Mouse (Mus musculus) kidney, embryonic 15.5 days (tissue): Measurements from ENCODE around the gene Gm45233. TPM values are rescaled to one million over a fixed set of nuclear protein-coding genes. Genes with fewer than 3 reads are reported as not detected.
"Not testable (repeated sequence)": the region's sequence is repeated elsewhere in the genome, so short reads cannot be mapped to it uniquely, and the experiment has no call there.

Experiments used
- ATAC-seq: fragments of 200-750 bp; cut with Nextera tagmentation; replicated peaks from 2 replicates; pipeline ENCODE4 v1.8.0; 2017; ENCODE audit warnings: moderate TSS enrichment; ENCODE audit not compliant: low FRiP score
- H3K27ac ChIP-seq: fragments of 300-500 bp; sonication (generic); 2 replicates; pipeline ENCODE4 v1.5.1; 2015; ENCODE audit warnings: mild to moderate bottlenecking, inconsistent platforms
- H3K27me3 ChIP-seq: fragments of 300-500 bp; sonication (generic); 2 replicates; pipeline ENCODE4 v1.6.1; 2015; ENCODE audit warnings: inconsistent platforms
- H3K36me3 ChIP-seq: fragments of 300-500 bp; sonication (generic); 2 replicates; pipeline ENCODE4 v1.6.1; 2015; ENCODE audit warnings: inconsistent platforms
- H3K4me1 ChIP-seq: fragments of 300-500 bp; sonication (generic); 2 replicates; pipeline ENCODE4 v1.6.1; 2015; ENCODE audit warnings: inconsistent platforms
- H3K4me2 ChIP-seq: fragments of 300-500 bp; sonication (generic); 2 replicates; pipeline ENCODE4 v1.6.1; 2015; ENCODE audit warnings: moderate library complexity, mild to moderate bottlenecking, inconsistent platforms
- H3K4me3 ChIP-seq: fragments of 300-500 bp; sonication (generic); replicated peaks from 2 replicates; pipeline ENCODE4 v1.5.1; 2015; ENCODE audit warnings: mild to moderate bottlenecking, inconsistent platforms
- H3K9ac ChIP-seq: fragments of 300-500 bp; sonication (generic); 2 replicates; pipeline ENCODE4 v1.6.1; 2015; ENCODE audit warnings: mild to moderate bottlenecking, inconsistent platforms
- H3K9me3 ChIP-seq: fragments of 300-500 bp; sonication (generic); replicated peaks from 2 replicates; pipeline ENCODE4 v1.6.1; 2016; ENCODE audit warnings: inconsistent platforms
- WGBS: fragments of 180-500 bp; shearing (Covaris S2); methylation state at CpG from one replicate; pipeline ENCODE4 v1.1.7; 2015; ENCODE audit warnings: mixed read lengths; 5-methylcytosine and 5-hydroxymethylcytosine counted together
- polyA plus RNA-seq: library from polyadenylated mRNA; unstranded; fragments of >200 nt; fragmentation: Nextera tagmentation; extraction: Ambion mirVana; gene quantifications from 2 replicates; pipeline ENCODE4 v1.2.1, GENCODE M21; 2015

Gene Gm45233
- polyA plus RNA-seq: 0.35 and 0.66 TPM in 2 replicates

GRCm38 (mm10) chr7:43443917-43444293 lies at the start of gene Gm45233, which contains the start of gene Etfb:
Gm45233 (plus strand) TSS chr7:43444128.
Etfb (plus strand) TSS chr7:43444083.
- Histone ChIP-seq H3K27me3 (no peaks in the 10 kb centered on the region), H3K9me3 (no peaks in the 10 kb centered on the region), H3K4me3 (peak within 1 kb of the TSS; percentile 52), H3K4me2 (peak within 1 kb of the TSS; percentile 81), H3K36me3 (peaks cover 4% of the 10 kb centered on the region; the same call in 1 of the 2 replicates), H3K9ac (peak within 1 kb of the TSS; percentile 55), H3K27ac (peak within 1 kb of the TSS; percentile 98), H3K4me1 (peaks cover 18% of the 10 kb centered on the region)
- ATAC-seq: peak; percentile 97
- WGBS: under 1% methylated on average over 27 of the region's 27 CpGs

- H3K27me3 ChIP-seq: no peaks in the 10 kb centered on the region
- no peaks in the 10 kb centered on the region for H3K9me3 ChIP-seq
- H3K27ac ChIP-seq: no peak overlapping the region
- H3K4me1 ChIP-seq: no peaks in the 10 kb centered on the region
- ATAC-seq: no peak
- WGBS: 77% methylated on average over 2 of the region's 2 CpGs
- H3K4me2 ChIP-seq: no peak overlapping the region
- H3K9ac ChIP-seq: no peak overlapping the region
- H3K36me3 ChIP-seq: no peaks in the 10 kb centered on the region
- no peak overlapping the region for H3K4me3 ChIP-seq
Observed at GRCm38 (mm10) chr7:43399501-43399900, 44.4 kb upstream of the Gm45233 start.

- Histone ChIP-seq H3K27ac (no peak overlapping the region), H3K4me3 (no peak overlapping the region), H3K4me1 (no peaks in the 10 kb centered on the region), H3K9ac (no peak overlapping the region), H3K9me3 (no peaks in the 10 kb centered on the region), H3K4me2 (no peak overlapping the region), H3K27me3 (no peaks in the 10 kb centered on the region), H3K36me3 (no peaks in the 10 kb centered on the region)
- WGBS: 14% methylated on average over 2 of the region's 2 CpGs
- no peak for ATAC-seq
Observed at GRCm38 (mm10) chr7:43402718-43403117, 41.2 kb upstream of the Gm45233 start.

- 0 out of 2 replicates have a peak, but pooled peaks cover 5% of the 10 kb centered on the region for H3K4me1 ChIP-seq
- H3K27me3 ChIP-seq: no peaks in the 10 kb centered on the region
- H3K9ac ChIP-seq: no peak overlapping the region
- no peaks in the 10 kb centered on the region for H3K9me3 ChIP-seq
- H3K27ac ChIP-seq: no peak overlapping the region
- H3K36me3 ChIP-seq: no peaks in the 10 kb centered on the region
- WGBS: 73% methylated on average over 3 of the region's 3 CpGs
- ATAC-seq: no peak
- no peak overlapping the region for H3K4me3 ChIP-seq
- no peak overlapping the region for H3K4me2 ChIP-seq
Observed at GRCm38 (mm10) chr7:43407573-43407972, 36.4 kb upstream of the Gm45233 start.

- ATAC-seq: peak; percentile 77
- 0 out of 2 replicates have a peak within 1 kb of the TSS, but pooled peaks have one; percentile 13 for H3K27ac ChIP-seq
- no peaks in the 10 kb centered on the region for H3K27me3 ChIP-seq
- H3K4me1 ChIP-seq: 0 out of 2 replicates have a peak, but pooled peaks cover 5% of the 10 kb centered on the region
- H3K9ac ChIP-seq: no peak within 1 kb of the TSS
- H3K36me3 ChIP-seq: no peaks in the 10 kb centered on the region
- WGBS: 39% methylated on average over 4 of the region's 4 CpGs
- no peaks in the 10 kb centered on the region for H3K9me3 ChIP-seq
- H3K4me3 ChIP-seq: no peak within 1 kb of the TSS
- H3K4me2 ChIP-seq: no peak within 1 kb of the TSS
Observed at GRCm38 (mm10) chr7:43408131-43408553, 35.8 kb upstream of the Gm45233 start, which contains the start of gene Siglecg. Siglecg (plus strand) TSS chr7:43408204.

- no peak for ATAC-seq
- no peak overlapping the region for H3K9ac ChIP-seq
- H3K9me3 ChIP-seq: no peaks in the 10 kb centered on the region
- H3K36me3 ChIP-seq: no peaks in the 10 kb centered on the region
- H3K27ac ChIP-seq: 0 out of 2 replicates have a peak overlapping the region, but pooled peaks have one; percentile 13
- H3K27me3 ChIP-seq: no peaks in the 10 kb centered on the region
- no peak overlapping the region for H3K4me2 ChIP-seq
- H3K4me1 ChIP-seq: 0 out of 2 replicates have a peak, but pooled peaks cover 5% of the 10 kb centered on the region
- no peak overlapping the region for H3K4me3 ChIP-seq
- 69% methylated on average over 3 of the region's 3 CpGs for WGBS
Observed at GRCm38 (mm10) chr7:43409084-43409483, 34.8 kb upstream of the Gm45233 start.

GRCm38 (mm10) chr7:43411724-43412123 lies 32.2 kb upstream of the Gm45233 start:
- WGBS: 23% methylated on average over 4 of the region's 4 CpGs
- ATAC-seq: peak; percentile 72

GRCm38 (mm10) chr7:43417298-43417697 lies 26.6 kb upstream of the Gm45233 start:
- Histone ChIP-seq H3K4me3 (no peak overlapping the region), H3K36me3 (no peaks in the 10 kb centered on the region), H3K4me1 (no peaks in the 10 kb centered on the region), H3K27ac (no peak overlapping the region), H3K9me3 (no peaks in the 10 kb centered on the region), H3K9ac (no peak overlapping the region), H3K4me2 (no peak overlapping the region), H3K27me3 (no peaks in the 10 kb centered on the region)
- ATAC-seq: no peak
- 88% methylated on average over 10 of the region's 10 CpGs for WGBS

More at GRCm38 (mm10) chr7:43411724-43412123, 32.2 kb upstream of the Gm45233 start:
- H3K27me3 ChIP-seq, H3K9ac ChIP-seq, H3K9me3 ChIP-seq, H3K4me3 ChIP-seq, H3K4me1 ChIP-seq, H3K4me2 ChIP-seq, H3K27ac ChIP-seq, H3K36me3 ChIP-seq: not testable (repeated sequence)

- Histone ChIP-seq H3K4me3 (no peak overlapping the region), H3K36me3 (no peaks in the 10 kb centered on the region), H3K9ac (no peak overlapping the region), H3K4me2 (peak overlapping the region; percentile 38; the same call in 1 of the 2 replicates), H3K9me3 (no peaks in the 10 kb centered on the region), H3K27me3 (no peaks in the 10 kb centered on the region), H3K4me1 (peaks cover 4% of the 10 kb centered on the region; the same call in 1 of the 2 replicates), H3K27ac (no peak overlapping the region)
- 13% methylated on average over 11 of the region's 11 CpGs for WGBS
- ATAC-seq: peak; percentile 96
Observed at GRCm38 (mm10) chr7:43422995-43423617, 20.8 kb upstream of the Gm45233 start.

GRCm38 (mm10) chr7:43423991-43424625 lies 19.8 kb upstream of the Gm45233 start:
- peaks cover 4% of the 10 kb centered on the region; the same call in 1 of the 2 replicates for H3K4me1 ChIP-seq
- H3K4me3 ChIP-seq: no peak overlapping the region
- H3K27me3 ChIP-seq: no peaks in the 10 kb centered on the region
- H3K9ac ChIP-seq: no peak overlapping the region
- ATAC-seq: no peak
- H3K27ac ChIP-seq: no peak overlapping the region
- 64% methylated on average over 3 of the region's 3 CpGs for WGBS
- H3K4me2 ChIP-seq: no peak overlapping the region
- H3K36me3 ChIP-seq: no peaks in the 10 kb centered on the region
- H3K9me3 ChIP-seq: no peaks in the 10 kb centered on the region

- no peak within 1 kb of the TSS for H3K27ac ChIP-seq
- H3K4me1 ChIP-seq: peaks cover 4% of the 10 kb centered on the region; the same call in 1 of the 2 replicates
- no peaks in the 10 kb centered on the region for H3K36me3 ChIP-seq
- no peak within 1 kb of the TSS for H3K4me2 ChIP-seq
- no peak within 1 kb of the TSS for H3K9ac ChIP-seq
- WGBS: 87% methylated on average over 8 of the region's 8 CpGs
- no peaks in the 10 kb centered on the region for H3K9me3 ChIP-seq
- no peak within 1 kb of the TSS for H3K4me3 ChIP-seq
- no peaks in the 10 kb centered on the region for H3K27me3 ChIP-seq
- ATAC-seq: no peak
Observed at GRCm38 (mm10) chr7:43427406-43427805, 16.5 kb upstream of the Gm45233 start, which contains the start of gene Lim2. Lim2 (plus strand) TSS chr7:43427670.

- no peak for ATAC-seq
Observed at GRCm38 (mm10) chr7:43429500-43429899, 14.4 kb upstream of the Gm45233 start.

More at GRCm38 (mm10) chr7:43429500-43429899, 14.4 kb upstream of the Gm45233 start:
- H3K9me3 ChIP-seq: no peaks in the 10 kb centered on the region
- no peak overlapping the region for H3K4me2 ChIP-seq
- H3K27ac ChIP-seq: no peak overlapping the region
- H3K36me3 ChIP-seq: no peaks in the 10 kb centered on the region
- H3K4me3 ChIP-seq: no peak overlapping the region
- 68% methylated on average over 4 of the region's 4 CpGs for WGBS
- no peaks in the 10 kb centered on the region for H3K27me3 ChIP-seq
- no peaks in the 10 kb centered on the region for H3K4me1 ChIP-seq
- H3K9ac ChIP-seq: no peak overlapping the region
